Mouse (Mus musculus) MN1 (cell line): ENCODE results near the gene Pax8.

Experiments
- DNase-seq: peaks from one replicate; pipeline ENCODE4 v3.0.0-alpha.2; 2016; ENCODE audit warnings: low spot score

Gene Pax8

GRCm38 (mm10) chr2:24413677-24414076, 61.7 kb downstream of the Pax8 start:
- DNase-seq, result no peak

GRCm38 (mm10) chr2:24413172-24413571, 62.2 kb downstream of the Pax8 start:
- no peak for DNase-seq

- DNase-seq, result peak; percentile 18
Measured at GRCm38 (mm10) chr2:24409166-24409565, 66.2 kb downstream of the Pax8 start.

GRCm38 (mm10) chr2:24407701-24408485, 67.5 kb downstream of the Pax8 start:
- DNase-seq, result no peak

GRCm38 (mm10) chr2:24405345-24406012, 69.9 kb downstream of the Pax8 start:
- peak; percentile 10 for DNase-seq

- no peak for DNase-seq
Measured at GRCm38 (mm10) chr2:24400711-24401110, 74.7 kb downstream of the Pax8 start.

- DNase-seq, result no peak
Measured at GRCm38 (mm10) chr2:24397115-24397514, 78.3 kb downstream of the Pax8 start.

GRCm38 (mm10) chr2:24393251-24393650, 82.1 kb downstream of the Pax8 start:
- no peak for DNase-seq

- DNase-seq, result no peak
Measured at GRCm38 (mm10) chr2:24387361-24388283, 87.8 kb downstream of the Pax8 start.

- no peak for DNase-seq
Measured at GRCm38 (mm10) chr2:24386964-24387320, 88.5 kb downstream of the Pax8 start.

GRCm38 (mm10) chr2:24386158-24386963, 89.0 kb downstream of the Pax8 start:
- no peak for DNase-seq

GRCm38 (mm10) chr2:24385111-24385961, 90.1 kb downstream of the Pax8 start:
- DNase-seq, result no peak

- DNase-seq, result no peak
Measured at GRCm38 (mm10) chr2:24384393-24384792, 91.0 kb downstream of the Pax8 start.

- no peak for DNase-seq
Measured at GRCm38 (mm10) chr2:24383636-24384035, 91.8 kb downstream of the Pax8 start.

- DNase-seq, result no peak
Measured at GRCm38 (mm10) chr2:24382456-24383230, 92.8 kb downstream of the Pax8 start.

GRCm38 (mm10) chr2:24378747-24379450, 96.5 kb downstream of the Pax8 start:
- no peak for DNase-seq
